Mouse (Mus musculus) testis, postnatal 10 days (tissue): Measurements from ENCODE around the gene Mxra7.
"Not testable (repeated sequence)": the region's sequence is repeated elsewhere in the genome, so short reads cannot be mapped to it uniquely, and the experiment has no call there.

Experiments
- DNase-seq: peaks from one replicate; pipeline ENCODE4 v3.0.0; 2021; ENCODE audit warnings: low spot score

The Mxra7 gene

DNA sequence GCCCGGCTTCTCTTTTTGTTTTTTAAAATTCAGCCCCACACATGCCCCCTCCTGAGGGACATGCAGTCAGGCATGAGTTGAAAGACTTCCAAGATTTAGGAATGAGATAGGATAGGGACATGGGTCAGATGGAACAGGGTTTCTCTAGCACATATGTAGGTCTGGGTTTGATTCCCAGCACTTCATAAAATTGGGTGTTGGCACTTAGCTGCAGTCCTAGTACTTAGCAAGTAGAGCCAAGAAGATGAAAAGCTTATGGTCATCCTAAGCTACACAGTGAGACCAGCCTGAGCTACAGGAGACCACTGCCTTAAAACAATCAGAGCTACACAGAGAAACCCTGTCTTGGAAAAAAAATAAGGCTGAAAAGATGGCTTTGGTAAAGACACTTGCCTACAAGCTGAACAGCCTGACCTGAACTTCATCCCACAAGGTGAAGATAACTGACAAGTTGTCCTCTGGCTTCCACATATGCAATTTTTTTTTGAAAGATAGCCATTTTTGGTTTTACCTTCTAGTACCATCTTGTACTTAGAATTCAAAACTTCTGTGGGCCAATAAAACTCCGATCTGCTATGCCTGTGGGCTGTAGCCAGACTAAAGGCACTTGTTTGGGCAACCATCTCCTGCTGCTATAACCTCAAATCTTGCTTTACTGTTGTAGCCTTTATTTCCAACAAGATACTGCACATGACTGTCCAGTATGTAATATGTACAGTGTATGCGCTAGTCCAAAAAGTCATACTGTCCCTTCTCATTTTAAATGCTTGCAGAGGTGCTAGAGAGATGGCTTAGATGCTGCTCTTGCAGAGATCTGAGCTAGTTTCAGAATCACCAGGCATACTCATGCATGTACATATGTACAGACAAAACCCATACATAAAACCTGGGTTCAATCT, 19.6 kb upstream of the Mxra7 start:
- DNase-seq = no peak

GRCm38 (mm10) chr11:116846593-116847181, 18.8 kb upstream of the Mxra7 start:
- DNase-seq = no peak

DNA sequence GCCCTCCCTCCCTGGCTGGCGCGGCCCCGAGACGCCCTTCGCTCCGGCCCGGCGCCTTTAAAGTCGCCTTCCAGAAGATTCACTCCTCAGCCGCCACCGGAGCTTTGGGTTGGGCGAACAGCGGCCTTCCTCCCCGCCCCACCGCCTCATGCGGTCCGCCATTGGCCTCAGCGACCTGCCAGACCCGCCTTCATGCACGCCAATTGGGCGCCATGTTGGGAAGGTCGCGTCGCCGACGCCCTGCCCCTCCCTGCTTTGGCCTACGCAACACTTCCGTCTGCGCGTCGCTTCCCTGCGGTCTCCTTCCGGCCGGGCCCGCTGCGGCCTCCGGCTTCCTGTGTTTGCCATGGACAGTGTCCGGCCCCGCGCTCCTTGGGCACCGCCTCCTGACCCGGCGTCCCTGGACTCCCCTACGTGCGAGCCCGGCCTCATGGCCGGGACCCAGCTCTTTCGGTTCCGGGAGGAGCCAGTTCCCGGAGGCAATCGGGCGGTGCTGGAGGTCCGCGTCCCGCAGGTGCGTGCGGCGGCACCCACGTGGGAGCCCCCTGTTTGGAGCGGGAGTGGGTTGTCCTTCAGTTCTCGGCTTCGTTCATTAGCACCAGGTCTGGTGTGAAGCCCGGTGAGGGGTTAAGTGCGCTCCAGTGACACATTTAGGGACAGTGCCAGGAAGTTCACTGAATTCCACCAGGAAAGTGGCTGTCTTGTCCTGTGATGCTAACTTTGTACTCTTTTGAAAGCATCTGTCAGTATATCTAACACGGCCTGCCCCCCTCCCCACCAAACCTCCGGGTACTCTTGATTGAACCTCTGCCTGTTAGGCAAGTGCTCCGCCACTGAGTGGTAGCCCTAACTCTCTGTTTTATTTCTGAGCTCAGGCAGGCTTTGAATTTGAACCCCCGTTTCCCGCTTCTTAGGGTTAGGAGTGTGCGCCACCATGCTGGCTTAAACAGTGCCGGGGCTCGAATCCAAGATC, 15.7 kb upstream of the Mxra7 start, which contains the start of the genes Mettl23 and Jmjd6:
TSS of gene Mettl23 (plus strand) at position 18 of the 973 bp plus-strand sequence.
TSS of gene Jmjd6 (minus strand) at position 189 of the 973 bp plus-strand sequence.
- peak; percentile 94 for DNase-seq

GRCm38 (mm10) chr11:116842531-116843260, 14.8 kb upstream of the Mxra7 start:
- DNase-seq = peak; percentile 79

GRCm38 (mm10) chr11:116840748-116841147, 12.9 kb upstream of the Mxra7 start:
- no peak for DNase-seq

GRCm38 (mm10) chr11:116839601-116840000, 11.8 kb upstream of the Mxra7 start:
- DNase-seq = no peak

DNA sequence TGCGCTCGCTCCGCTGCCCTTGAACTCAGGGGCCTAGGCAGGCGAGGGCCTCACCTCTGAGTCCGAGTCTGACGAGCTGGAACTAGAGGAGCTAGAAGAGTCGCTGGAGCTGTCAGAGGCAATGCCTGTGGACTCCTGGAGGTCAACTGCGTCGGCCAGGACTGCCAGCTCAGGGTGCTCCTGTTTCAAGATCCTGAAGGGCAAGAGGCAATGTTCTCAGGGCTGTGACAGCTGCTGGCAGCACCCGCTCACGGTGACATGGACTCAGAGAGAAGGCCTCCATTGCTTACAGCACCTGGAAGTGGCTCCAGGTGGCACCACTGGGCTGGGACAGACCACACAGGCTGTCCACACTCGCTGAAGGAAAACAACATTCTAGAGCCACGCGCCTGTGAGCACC, 11.1 kb upstream of the Mxra7 start:
- DNase-seq = no peak

DNA sequence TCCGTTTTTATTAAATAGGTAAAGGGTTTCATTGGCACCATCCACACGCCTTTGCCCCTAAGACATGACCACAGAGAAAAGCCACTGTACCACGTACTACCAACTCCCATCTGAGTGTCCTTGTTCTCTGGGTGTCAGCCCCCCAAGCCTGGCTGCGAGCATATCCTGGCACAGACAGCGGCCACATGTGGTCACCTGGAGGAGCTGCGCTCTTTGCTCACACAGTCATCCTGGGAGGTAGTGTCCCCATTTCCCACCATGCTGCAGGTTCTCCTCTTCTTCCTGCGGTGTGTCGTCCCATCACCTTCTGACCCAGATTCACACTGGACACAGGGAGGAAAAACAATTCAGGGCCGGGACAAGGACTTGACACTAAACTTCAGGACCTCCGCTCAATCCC, 9.6 kb upstream of the Mxra7 start:
- DNase-seq = no peak

DNA sequence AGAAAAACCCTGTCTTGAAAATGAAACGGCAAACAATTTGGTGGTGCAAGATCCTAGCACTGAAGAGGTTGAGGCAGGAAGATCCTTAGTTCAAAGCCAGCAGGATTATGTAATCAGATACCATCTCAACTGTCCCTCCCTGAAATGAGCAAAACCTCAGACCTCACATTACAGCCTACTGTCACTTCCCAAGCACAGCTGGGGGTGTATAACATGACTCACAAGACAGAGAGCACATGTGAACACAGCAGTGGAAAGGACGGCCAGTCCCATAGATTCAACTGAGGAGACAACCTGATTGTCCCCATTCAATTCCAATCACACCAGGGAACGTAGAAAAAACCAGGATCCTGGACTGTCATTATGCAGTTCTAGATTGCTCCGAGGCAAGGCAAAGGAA, 8.4 kb upstream of the Mxra7 start:
- no peak for DNase-seq

- no peak for DNase-seq
These were observed 7.1 kb upstream of the Mxra7 start for GRCm38 (mm10) chr11:116834954-116835353.

DNA sequence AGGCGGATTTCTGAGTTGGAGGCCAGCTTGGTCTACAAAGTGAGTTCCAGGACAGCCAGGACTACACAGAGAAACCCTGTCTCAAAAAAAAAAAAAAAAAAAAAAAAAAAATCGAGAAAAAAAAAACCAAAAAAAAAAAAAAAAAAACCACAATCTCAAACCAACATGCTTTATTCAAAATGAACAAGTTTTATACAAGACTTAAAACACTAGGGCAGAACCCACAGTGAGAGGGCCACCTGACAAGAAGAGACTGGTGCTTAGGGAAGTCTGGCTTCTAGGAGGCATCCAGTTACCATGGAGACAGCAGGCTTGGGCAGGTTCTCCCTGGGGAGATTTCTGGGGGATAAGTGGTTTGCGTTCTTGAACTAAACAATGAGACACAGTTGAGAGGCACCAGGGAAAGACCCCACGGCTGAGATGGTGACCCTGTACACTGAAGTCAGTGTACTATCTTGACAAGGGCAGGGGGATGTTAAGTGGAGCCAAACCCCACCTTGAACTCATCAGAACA, 4.4 kb upstream of the Mxra7 start:
- no peak for DNase-seq

DNA sequence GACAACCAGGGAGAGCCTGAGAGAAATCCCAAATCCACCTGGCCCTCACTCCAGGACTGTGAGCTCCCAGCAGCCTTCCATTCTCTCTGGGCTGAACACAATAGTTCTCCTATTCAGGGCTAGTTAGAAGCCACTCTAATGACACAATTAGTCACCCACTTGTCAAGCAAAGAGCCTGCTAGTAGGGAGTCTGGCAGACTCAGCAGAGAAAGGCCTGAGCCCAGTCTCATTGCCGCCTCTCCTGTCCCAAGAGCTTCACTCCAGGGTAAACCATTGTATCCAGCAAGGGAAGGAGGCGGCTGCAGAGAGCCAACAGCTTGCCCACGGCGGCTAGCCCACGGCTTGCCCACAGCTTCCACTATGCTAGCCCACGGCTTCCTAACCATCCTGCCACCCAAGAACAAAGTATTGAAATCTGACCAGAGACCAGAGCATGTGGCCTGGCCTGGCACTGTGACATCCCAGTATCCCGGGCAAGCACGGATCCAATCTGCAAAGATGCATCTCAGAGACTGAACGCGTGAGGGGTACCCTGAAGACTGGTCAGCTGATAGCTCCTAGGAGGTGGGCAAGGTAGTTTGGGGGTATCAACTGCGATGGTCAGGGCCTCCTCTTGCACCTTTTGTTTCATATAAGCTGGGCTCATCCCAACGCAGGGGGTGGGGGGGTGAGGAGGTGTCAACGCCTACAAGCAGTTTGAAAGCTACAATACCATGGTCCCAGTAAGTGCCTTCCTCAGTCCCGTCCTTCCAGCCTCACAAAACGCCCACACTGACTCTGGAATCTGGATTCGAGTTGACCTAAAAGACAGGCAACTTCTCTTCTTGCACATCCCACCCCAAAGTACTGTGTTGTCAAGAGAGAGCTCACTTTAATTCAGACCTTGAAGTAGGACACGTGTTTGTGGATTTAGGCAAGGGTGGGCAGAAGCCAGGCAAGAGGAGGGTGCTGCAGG, 1.0 kb downstream of the Mxra7 start:
- DNase-seq = peak; percentile 49

GRCm38 (mm10) chr11:116825230-116825629, 2.6 kb downstream of the Mxra7 start:
- DNase-seq = peak; percentile 50

- DNase-seq = not testable (repeated sequence)
These were observed 4.0 kb downstream of the Mxra7 start for GRCm38 (mm10) chr11:116823885-116824284.

- DNase-seq = no peak
These were observed 4.6 kb downstream of the Mxra7 start for GRCm38 (mm10) chr11:116823255-116823654.

- no peak for DNase-seq
These were observed 5.2 kb downstream of the Mxra7 start for GRCm38 (mm10) chr11:116822626-116823025.

GRCm38 (mm10) chr11:116822215-116822614, 5.6 kb downstream of the Mxra7 start:
- no peak for DNase-seq

DNA sequence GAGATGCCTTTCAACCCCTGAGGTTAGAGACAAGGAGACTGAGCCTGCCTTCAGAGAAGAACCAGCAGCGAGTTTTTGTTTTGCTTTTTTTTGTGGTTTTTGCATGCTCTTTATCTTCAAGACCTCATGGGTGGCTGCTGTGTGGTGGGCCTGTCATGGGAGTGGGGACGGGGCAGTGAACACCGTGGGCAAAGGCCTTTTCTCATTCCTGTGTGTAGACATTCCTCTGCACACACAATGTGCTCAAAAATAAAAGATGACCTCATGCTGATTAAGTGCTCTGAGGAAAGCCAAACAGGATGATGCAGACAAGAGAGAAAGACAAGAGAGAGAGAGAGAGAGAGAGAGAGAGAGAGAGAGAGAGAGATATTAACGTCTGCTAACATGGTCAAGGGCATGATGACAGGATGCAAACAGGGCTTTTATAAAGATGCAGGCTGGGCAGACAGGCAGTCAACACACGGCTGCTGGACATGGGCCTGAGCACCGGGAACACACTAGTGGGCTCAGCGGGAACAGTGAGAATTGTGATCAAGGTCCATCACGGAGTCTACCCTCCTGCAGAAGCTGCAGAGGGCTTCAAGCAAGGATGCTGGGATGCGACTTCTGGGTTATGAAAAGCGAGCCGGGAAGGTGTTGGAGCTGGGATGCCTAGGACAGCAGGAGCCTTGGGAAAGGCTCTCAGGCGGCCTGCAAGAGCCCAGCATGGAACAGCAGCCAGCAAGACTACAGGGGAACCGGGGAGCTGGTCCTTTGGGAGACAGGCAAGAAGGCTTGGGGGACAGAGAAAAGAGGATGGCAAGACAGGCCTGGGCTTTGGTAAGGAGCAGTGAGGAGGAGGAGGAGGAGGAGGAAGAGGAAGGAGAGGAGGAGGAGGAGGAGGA, 6.5 kb downstream of the Mxra7 start:
- peak; percentile 41 for DNase-seq
